Mouse (Mus musculus): Measurements from ENCODE around the gene Gins3.

- TF ChIP-seq POLR2A (IDR thresholded peaks at IDR 0.05; ENCODE audit: low read depth, low read length) (no peak), CTCF (conservative IDR thresholded peaks at IDR 0.05; ENCODE audit: insufficient read depth, insufficient read length, low read depth, low read length) (no peak)
These were observed 22.6 kb downstream of the Gins3 start for GRCm38 (mm10) chr8:95655831-95656230.

Measured in kidney, adult 2 months (tissue).